Mouse (Mus musculus) lung, adult 2 months (tissue): ENCODE measurements around the gene Fxn.

ENCODE experiments used
- CTCF ChIP-seq: fragments of 200-500 bp; IDR thresholded peaks from 2 replicates; pipeline ENCODE4 v1.5.1; 2011; ENCODE audit warnings: mild to moderate bottlenecking, low read length, control low read depth; ENCODE audit not compliant: insufficient read depth
- POLR2A ChIP-seq: fragments of 200-500 bp; IDR thresholded peaks from 2 replicates; pipeline ENCODE4 v1.6.1; 2011; ENCODE audit warnings: low read depth, mild to moderate bottlenecking, control low read depth, low read length, borderline replicate concordance; ENCODE audit errors: extremely low read depth

DNA sequence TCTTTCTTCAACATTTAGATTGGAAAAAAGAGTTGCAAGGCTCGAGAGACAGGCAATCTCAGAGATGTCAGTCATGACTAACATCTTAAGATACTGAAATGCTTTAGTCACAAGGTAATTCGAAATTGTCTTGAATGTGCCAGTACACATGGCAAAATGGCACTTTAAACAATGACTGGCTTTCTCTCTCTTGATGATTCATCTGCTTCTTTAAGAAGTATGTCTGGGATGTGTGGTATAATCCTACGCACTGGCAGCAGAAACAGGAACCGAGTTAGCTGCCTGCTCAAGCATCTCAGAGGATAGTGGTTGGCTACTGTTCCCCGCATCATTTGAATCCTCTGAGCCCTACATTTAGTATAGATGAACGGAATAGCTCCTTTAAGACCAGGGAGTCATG lies 45.3 kb upstream of the Fxn start:
- TF ChIP-seq POLR2A = no peak
- no peak for TF ChIP-seq CTCF
